In genomic region chr9:118110360-118110710, GRCm38 (mm10) we compare ENCODE assay signal across 26 mouse cellular contexts.
"Had no signal": no experiment of that assay in that cellular context is flagged by ENCODE, and none has a peak within 500 bp of the region (broad histone marks: within the 10 kb centered on the region; RNA-seq: fewer than 3 reads in every experiment).

No protein-coding gene starts in this region.

- H3K9me3 ChIP-seq: heart, embryonic 13.5 days; heart, embryonic 15.5 days; hindbrain, embryonic 13.5 days; hindbrain, embryonic 15.5 days; kidney, embryonic 15.5 days; limb, embryonic 10.5 days; limb, embryonic 12.5 days; liver, embryonic 13.5 days; liver, embryonic 15.5 days had no signal

- H3K4me1 ChIP-seq: heart, embryonic 13.5 days; heart, embryonic 15.5 days; kidney, embryonic 15.5 days; limb, embryonic 10.5 days; liver, embryonic 13.5 days; liver, embryonic 15.5 days had no signal

- H3K27me3 ChIP-seq: heart, embryonic 13.5 days; heart, embryonic 15.5 days; hindbrain, embryonic 13.5 days; hindbrain, embryonic 15.5 days; kidney, embryonic 15.5 days; limb, embryonic 12.5 days; liver, embryonic 13.5 days; liver, embryonic 15.5 days had no signal

- H3K9ac ChIP-seq: heart, embryonic 13.5 days; heart, embryonic 15.5 days; hindbrain, embryonic 13.5 days; hindbrain, embryonic 15.5 days; kidney, embryonic 15.5 days; limb, embryonic 12.5 days; liver, embryonic 13.5 days; liver, embryonic 15.5 days had no signal

- H3K4me3 ChIP-seq: heart, embryonic 13.5 days; heart, embryonic 15.5 days; hindbrain, embryonic 13.5 days; hindbrain, embryonic 15.5 days; kidney, embryonic 15.5 days; layer of hippocampus, adult 2 months; left cerebral cortex, adult 2 months; limb, embryonic 10.5 days; limb, embryonic 12.5 days; liver, embryonic 13.5 days; liver, embryonic 15.5 days had no signal

- DNase-seq: gastrocnemius, postnatal 14 days; gastrocnemius, postnatal 36 days; heart, adult 18-20 months; heart, postnatal 14 days; heart, postnatal 36 days; kidney, adult 11 months; kidney, adult 2 months; kidney, adult 9 months; kidney, postnatal 14 days; kidney, postnatal 36 days; liver; liver, embryonic 13.5 days had no signal

- H3K4me2 ChIP-seq: heart, embryonic 11.5 days; heart, embryonic 13.5 days; heart, embryonic 15.5 days; hindbrain, embryonic 13.5 days; hindbrain, embryonic 15.5 days; kidney, embryonic 15.5 days; limb, embryonic 12.5 days; liver, embryonic 11.5 days; liver, embryonic 13.5 days; liver, embryonic 15.5 days had no signal

- H3K27ac ChIP-seq: heart, embryonic 13.5 days; heart, embryonic 15.5 days; hindbrain, embryonic 13.5 days; hindbrain, embryonic 15.5 days; hindbrain, postnatal 0 days; kidney, embryonic 15.5 days; kidney, postnatal 0 days; layer of hippocampus, adult 2 months; left cerebral cortex, adult 2 months; limb, embryonic 10.5 days; limb, embryonic 12.5 days; liver, embryonic 13.5 days; liver, embryonic 15.5 days had no signal

- H3K36me3 ChIP-seq: hindbrain, embryonic 15.5 days; limb, embryonic 12.5 days; liver, embryonic 13.5 days; liver, embryonic 15.5 days had no signal
